Mouse (Mus musculus): Measurements from ENCODE around the gene Gapdhs.
"Not testable (repeated sequence)": the region's sequence is repeated elsewhere in the genome, so short reads cannot be mapped to it uniquely, and the experiment has no call there.

DNA sequence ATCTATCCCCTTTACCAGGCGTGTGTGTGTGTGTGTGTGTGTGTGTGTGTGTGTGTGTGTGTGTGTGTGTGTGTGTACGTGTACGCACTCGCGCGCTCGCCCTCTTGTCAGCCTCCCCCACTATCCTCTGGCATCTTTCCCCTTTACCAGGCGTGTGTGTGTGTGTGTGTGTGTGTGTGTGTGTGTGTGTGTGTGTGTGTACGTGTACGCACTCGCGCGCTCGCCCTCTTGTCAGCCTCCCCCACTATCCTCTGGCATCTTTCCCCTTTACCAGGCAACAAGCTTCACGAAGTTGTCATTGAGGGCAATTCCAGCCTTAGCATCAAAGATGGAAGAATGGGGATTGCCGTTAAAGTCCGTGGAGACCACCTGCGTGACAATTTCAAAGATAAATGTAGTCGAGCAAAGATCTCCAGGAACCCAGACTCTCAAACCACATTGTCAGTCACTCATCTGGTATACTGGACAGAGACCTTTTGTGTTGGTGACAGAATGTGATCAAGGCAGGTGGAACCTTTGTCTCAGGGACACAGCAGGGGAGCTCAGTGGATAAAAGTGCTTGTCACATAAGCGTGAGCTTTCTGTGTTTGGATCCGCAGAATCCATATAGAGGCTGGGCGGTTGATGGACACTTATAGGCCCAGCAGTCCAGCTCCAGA lies 13.3 kb downstream of the Gapdhs start:
- not testable (repeated sequence) for TF ChIP-seq CTCF, EP300 (IDR thresholded peaks at IDR 0.05; ENCODE audit: low read depth)
